ENCODE assay signal across 8 mouse cellular contexts in the genomic region with DNA sequence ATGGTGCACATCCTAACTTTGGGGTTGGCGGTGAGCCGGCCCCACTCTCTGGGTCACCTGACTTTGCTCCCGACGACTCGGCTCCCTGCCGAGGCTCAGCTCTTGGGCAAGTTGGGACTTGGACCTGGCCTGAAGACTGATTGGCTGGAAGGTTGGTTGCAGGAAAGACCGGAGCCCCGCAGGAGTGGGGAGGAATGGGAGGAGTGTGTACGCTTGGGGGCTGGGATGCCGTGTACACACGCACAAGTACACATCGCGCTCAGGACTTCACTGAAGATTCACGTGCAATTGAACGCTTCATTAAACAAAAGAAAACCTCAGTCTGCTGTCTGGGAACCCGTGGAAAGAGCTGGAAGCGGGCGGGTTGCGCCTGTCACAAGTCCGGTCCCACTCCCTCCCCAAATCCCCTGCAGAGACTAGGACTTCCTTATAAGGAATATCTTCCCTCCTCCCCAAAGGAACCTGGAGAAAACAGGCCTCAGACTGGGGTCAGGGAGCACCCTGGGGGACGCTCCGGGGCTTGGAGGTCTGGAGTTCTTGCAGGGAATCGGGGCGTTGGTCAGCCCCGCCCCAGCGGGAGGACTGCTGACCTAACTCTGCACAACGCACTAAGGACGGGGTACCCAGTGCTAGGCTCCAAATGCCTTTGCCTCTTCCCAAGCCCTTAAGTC. TPM values are rescaled to one million over a fixed set of nuclear protein-coding genes. Genes with fewer than 3 reads are reported as not detected.
DNase-seq lines count a peak whose midpoint lies in the region; ATAC-seq and TF ChIP-seq lines count a peak whose summit lies in the region.

No protein-coding gene starts in this region.

- intact Hi-C loops in heart, postnatal 36 days (cut with DNase I), result no loop called here

- no peak for ATAC-seq in forebrain, embryonic 14.5 days
- ATAC-seq in limb, embryonic 11.5 days (ENCODE audit: insufficient number of reproducible peaks, low FRiP score, low TSS enrichment, low read depth), result no peak
- no peak for ATAC-seq in midbrain, embryonic 13.5 days

- peak overlapping the region; percentile 96 for H3K9ac ChIP-seq in ES-Bruce4 (ENCODE audit: low read depth, poor library complexity, severe bottlenecking)
- peak overlapping the region; percentile 18 for H3K9ac ChIP-seq in forebrain, embryonic 14.5 days (ENCODE audit: low read length)
- peak overlapping the region; percentile 62 for H3K9ac ChIP-seq in limb, embryonic 11.5 days (ENCODE audit: low read length)
- peak overlapping the region; percentile 46 for H3K9ac ChIP-seq in midbrain, embryonic 13.5 days (replicated peaks)

- DNase-seq in adrenal gland, postnatal 25 days, result peak; percentile 78
- peak; percentile 31 for DNase-seq in forebrain, embryonic 14.5 days (ENCODE audit: low spot score)
- DNase-seq in heart, postnatal 36 days, result peak; percentile 77 to 80
- peak; percentile 74 for DNase-seq in limb, embryonic 11.5 days (ENCODE audit: low spot score)
- peak; percentile 84 to 85 for DNase-seq in urinary bladder, postnatal 4 days (ENCODE audit: low spot score in 2 of 2)
- DNase-seq in left cerebral cortex, adult 11 months (ENCODE audit: low spot score), result no peak

- H3K4me3 ChIP-seq in ES-Bruce4 (ENCODE audit: low read depth, low read length), result peak overlapping the region; percentile 74
- peak overlapping the region; percentile 17 for H3K4me3 ChIP-seq in forebrain, embryonic 14.5 days (ENCODE audit: low read depth, low read length)
- peak overlapping the region; percentile 32 for H3K4me3 ChIP-seq in limb, embryonic 11.5 days (ENCODE audit: low read depth, low read length)
- peak overlapping the region; percentile 24 for H3K4me3 ChIP-seq in midbrain, embryonic 13.5 days (replicated peaks)

- no peak for TF ChIP-seq CTCF in ES-Bruce4 (IDR thresholded peaks at IDR 0.05; ENCODE audit: low read depth, low read length)

- no peaks in the 10 kb centered on the region for H3K4me1 ChIP-seq in ES-Bruce4 (ENCODE audit: control insufficient read depth, insufficient read depth, low read length)
- H3K4me1 ChIP-seq in forebrain, embryonic 14.5 days (ENCODE audit: control insufficient read depth, insufficient read depth, low read length), result peaks cover 15% of the 10 kb centered on the region
- peaks cover 16% of the 10 kb centered on the region for H3K4me1 ChIP-seq in limb, embryonic 11.5 days (ENCODE audit: control insufficient read depth, insufficient read depth, low read length)
- H3K4me1 ChIP-seq in midbrain, embryonic 13.5 days (replicated peaks), result peaks cover 32% of the 10 kb centered on the region

- H3K4me2 ChIP-seq in forebrain, embryonic 14.5 days (ENCODE audit: low read length), result peak overlapping the region; percentile 48
- H3K4me2 ChIP-seq in limb, embryonic 11.5 days (ENCODE audit: low read depth, severe bottlenecking), result peak overlapping the region; percentile 64
- peak overlapping the region; percentile 51 for H3K4me2 ChIP-seq in midbrain, embryonic 13.5 days (replicated peaks)

- H3K27me3 ChIP-seq in ES-Bruce4 (ENCODE audit: control insufficient read depth, insufficient read depth, low read length, poor library complexity, severe bottlenecking), result no peaks in the 10 kb centered on the region
- H3K27me3 ChIP-seq in forebrain, embryonic 14.5 days (replicated peaks; ENCODE audit: control insufficient read depth, insufficient read depth, low read length), result peaks cover 22% of the 10 kb centered on the region
- H3K27me3 ChIP-seq in limb, embryonic 11.5 days (ENCODE audit: control insufficient read depth, insufficient read depth, low read length), result peaks cover 5% of the 10 kb centered on the region
- peaks cover 38% of the 10 kb centered on the region for H3K27me3 ChIP-seq in midbrain, embryonic 13.5 days

- peak overlapping the region; percentile 93 for H3K27ac ChIP-seq in ES-Bruce4 (ENCODE audit: insufficient read depth, low read length)
- H3K27ac ChIP-seq in forebrain, embryonic 14.5 days (ENCODE audit: low read depth, low read length), result no peak overlapping the region
- H3K27ac ChIP-seq in limb, embryonic 11.5 days (replicated peaks; ENCODE audit: low read depth, low read length), result no peak overlapping the region
- H3K27ac ChIP-seq in midbrain, embryonic 13.5 days, result no peak overlapping the region

- TF ChIP-seq POLR2A in ES-Bruce4 (IDR thresholded peaks at IDR 0.05; ENCODE audit: insufficient read depth, low read length), result peak; percentile 10

- H3K36me3 ChIP-seq in ES-Bruce4 (ENCODE audit: control insufficient read depth, insufficient read depth, low read length, poor library complexity, severe bottlenecking), result peaks cover 3% of the 10 kb centered on the region; the same call in 1 of the 2 replicates
- no peaks in the 10 kb centered on the region for H3K36me3 ChIP-seq in forebrain, embryonic 14.5 days (ENCODE audit: control insufficient read depth, insufficient read depth, low read length)
- H3K36me3 ChIP-seq in limb, embryonic 11.5 days (ENCODE audit: control insufficient read depth, insufficient read depth, low read length), result no peaks in the 10 kb centered on the region
- H3K36me3 ChIP-seq in midbrain, embryonic 13.5 days, result no peaks in the 10 kb centered on the region

- WGBS in forebrain, embryonic 14.5 days, result 2% methylated on average over 28 of the region's 28 CpGs
- under 1% methylated on average over 28 of the region's 28 CpGs for WGBS in limb, embryonic 11.5 days
- 2% methylated on average over 28 of the region's 28 CpGs for WGBS in midbrain, embryonic 13.5 days

- H3K9me3 ChIP-seq in ES-Bruce4 (replicated peaks; ENCODE audit: control insufficient read depth, insufficient read depth, low read length, poor library complexity, severe bottlenecking), result no peaks in the 10 kb centered on the region
- H3K9me3 ChIP-seq in forebrain, embryonic 14.5 days (replicated peaks; ENCODE audit: control insufficient read depth, low read length), result no peaks in the 10 kb centered on the region
- no peaks in the 10 kb centered on the region for H3K9me3 ChIP-seq in limb, embryonic 11.5 days (ENCODE audit: control insufficient read depth, low read length)
- no peaks in the 10 kb centered on the region for H3K9me3 ChIP-seq in midbrain, embryonic 13.5 days

- TF ChIP-seq EP300 in ES-Bruce4 (IDR thresholded peaks at IDR 0.05; ENCODE audit: insufficient read depth, low read depth, low read length), result peak; percentile 47

RNA-seq across cellular contexts. Expression of a gene that starts 4.0 kb away (rescaled TPM):
- polyA plus RNA-seq in ES-Bruce4 (2011; ENCODE audit: insufficient read depth, insufficient read length, low read depth, missing spikeins), result 17.2 and 20.1 TPM in 2 replicates
- 72.0 and 75.6 TPM in 2 replicates for total RNA-seq in adrenal gland, postnatal 25 days (2021)
- 4.8 and 5.4 TPM in 2 replicates for polyA plus RNA-seq in forebrain, embryonic 14.5 days (2014; fragmentation: Nextera tagmentation; extraction: Ambion mirVana)
- 10 to 100 TPM; 18.0 to 20.5 TPM for total RNA-seq in heart, postnatal 36 days (2021)
- polyA plus RNA-seq in limb, embryonic 11.5 days (2014; fragmentation: Nextera tagmentation; extraction: Ambion mirVana), result 5.2 and 5.6 TPM in 2 replicates
- 3.5 and 3.9 TPM in 2 replicates for polyA plus RNA-seq in midbrain, embryonic 13.5 days (2015; fragmentation: Nextera tagmentation; extraction: Ambion mirVana)

RNA-seq across cellular contexts. Expression of a gene that starts 10.5 kb away (rescaled TPM):
- 15.0 and 19.4 TPM in 2 replicates for polyA plus RNA-seq in ES-Bruce4 (2011; ENCODE audit: insufficient read depth, insufficient read length, low read depth, missing spikeins)
- 92.1 and 129 TPM in 2 replicates for total RNA-seq in adrenal gland, postnatal 25 days (2021)
- 10.4 and 11.8 TPM in 2 replicates for polyA plus RNA-seq in forebrain, embryonic 14.5 days (2014; fragmentation: Nextera tagmentation; extraction: Ambion mirVana)
- total RNA-seq in heart, postnatal 36 days (2021), result 10 to 100 TPM; 37.4 to 41.4 TPM
- 4.8 and 5.2 TPM in 2 replicates for polyA plus RNA-seq in limb, embryonic 11.5 days (2014; fragmentation: Nextera tagmentation; extraction: Ambion mirVana)
- polyA plus RNA-seq in midbrain, embryonic 13.5 days (2015; fragmentation: Nextera tagmentation; extraction: Ambion mirVana), result 6.5 and 7.8 TPM in 2 replicates

RNA-seq across cellular contexts. Expression of a gene that starts 10.6 kb away (rescaled TPM):
- 14.7 and 17.5 TPM in 2 replicates for polyA plus RNA-seq in ES-Bruce4 (2011; ENCODE audit: insufficient read depth, insufficient read length, low read depth, missing spikeins)
- total RNA-seq in adrenal gland, postnatal 25 days (2021), result 9.1 and 13.7 TPM in 2 replicates
- polyA plus RNA-seq in forebrain, embryonic 14.5 days (2014; fragmentation: Nextera tagmentation; extraction: Ambion mirVana), result 1.1 and 1.4 TPM in 2 replicates
- total RNA-seq in heart, postnatal 36 days (2021), result 10 to 100 TPM; 16.1 to 18.3 TPM
- polyA plus RNA-seq in limb, embryonic 11.5 days (2014; fragmentation: Nextera tagmentation; extraction: Ambion mirVana), result 1.2 and 1.8 TPM in 2 replicates
- 0.99 and 1.1 TPM in 2 replicates for polyA plus RNA-seq in midbrain, embryonic 13.5 days (2015; fragmentation: Nextera tagmentation; extraction: Ambion mirVana)

RNA-seq across cellular contexts. Expression of a gene that starts 20.2 kb away (rescaled TPM):
- polyA plus RNA-seq in ES-Bruce4 (2011; ENCODE audit: insufficient read depth, insufficient read length, low read depth, missing spikeins), result 1.7 and 4.5 TPM in 2 replicates
- 3.9 and 6.2 TPM in 2 replicates for total RNA-seq in adrenal gland, postnatal 25 days (2021)
- 9.6 and 13.4 TPM in 2 replicates for polyA plus RNA-seq in forebrain, embryonic 14.5 days (2014; fragmentation: Nextera tagmentation; extraction: Ambion mirVana)
- 1 to 10 TPM; 2.0 to 2.1 TPM for total RNA-seq in heart, postnatal 36 days (2021)
- polyA plus RNA-seq in limb, embryonic 11.5 days (2014; fragmentation: Nextera tagmentation; extraction: Ambion mirVana), result 8.3 and 9.5 TPM in 2 replicates
- polyA plus RNA-seq in midbrain, embryonic 13.5 days (2015; fragmentation: Nextera tagmentation; extraction: Ambion mirVana), result 18.8 and 20.0 TPM in 2 replicates

RNA-seq across cellular contexts. Expression of a gene that starts 58.9 kb away (rescaled TPM):
- polyA plus RNA-seq in ES-Bruce4 (2011; ENCODE audit: insufficient read depth, insufficient read length, low read depth, missing spikeins), result 1.7 and 4.9 TPM in 2 replicates
- 15.6 and 19.9 TPM in 2 replicates for total RNA-seq in adrenal gland, postnatal 25 days (2021)
- 1.2 and 3.2 TPM in 2 replicates for polyA plus RNA-seq in forebrain, embryonic 14.5 days (2014; fragmentation: Nextera tagmentation; extraction: Ambion mirVana)
- 10 to 100 TPM; 12.4 to 20.9 TPM for total RNA-seq in heart, postnatal 36 days (2021)
- 0.20 and 0.69 TPM in 2 replicates for polyA plus RNA-seq in limb, embryonic 11.5 days (2014; fragmentation: Nextera tagmentation; extraction: Ambion mirVana)
- 1.7 and 3.7 TPM in 2 replicates for polyA plus RNA-seq in midbrain, embryonic 13.5 days (2015; fragmentation: Nextera tagmentation; extraction: Ambion mirVana)

Comparison
In these comparisons a context has a peak if more than half of its experiments do, and no peak if none do; other contexts are left out.
1. H3K4me3 ChIP-seq: peak in every context shown above with its lines; median percentile 74 in ES-Bruce4; 32 in limb, embryonic 11.5 days; 24 in midbrain, embryonic 13.5 days; 17 in forebrain, embryonic 14.5 days.
2. H3K9ac ChIP-seq: peak in every context shown above with its lines; median percentile 96 in ES-Bruce4; 62 in limb, embryonic 11.5 days; 46 in midbrain, embryonic 13.5 days; 18 in forebrain, embryonic 14.5 days.